Mouse (Mus musculus) lung, embryonic 14.5 days (tissue): ENCODE measurements at regions not wholly inside any gene's neighbourhood (a gene's known extent, or its start where the extent isn't known, plus 50 kb on each side); places are given as distances from the start of the nearest gene placed in this dataset.
A peak's percentile ranks its signal among the peaks of the same experiment; 100 is the strongest.

ENCODE experiments used
- ATAC-seq: fragments of 200-750 bp; cut with Nextera tagmentation; 2 replicates; pipeline ENCODE4 v1.8.0; 2017; ENCODE audit warnings: mild to moderate bottlenecking, moderate TSS enrichment, moderate library complexity; ENCODE audit not compliant: insufficient read depth
- DNase-seq: peaks from one replicate; pipeline ENCODE4 v3.0.0-alpha.2; 2015
- H3K27ac ChIP-seq: fragments of 300-500 bp; sonication (generic); 2 replicates; pipeline ENCODE4 v1.5.1; 2014; ENCODE audit warnings: low read depth, mild to moderate bottlenecking, moderate library complexity
- H3K27me3 ChIP-seq: fragments of 300-500 bp; sonication (generic); 2 replicates; pipeline ENCODE4 v1.6.1; 2014; ENCODE audit warnings: low read length, control low read depth; ENCODE audit not compliant: insufficient read depth
- H3K36me3 ChIP-seq: fragments of 300-500 bp; sonication (generic); 2 replicates; pipeline ENCODE4 v1.6.1; 2014; ENCODE audit warnings: control low read depth; ENCODE audit not compliant: insufficient read depth
- H3K4me1 ChIP-seq: fragments of 300-500 bp; sonication (generic); 2 replicates; pipeline ENCODE4 v1.6.1; 2014; ENCODE audit warnings: antibody characterized with exemption, control low read depth; ENCODE audit not compliant: insufficient read depth
- H3K4me2 ChIP-seq: fragments of 300-500 bp; sonication (generic); 2 replicates; pipeline ENCODE4 v1.6.1; 2014; ENCODE audit warnings: mild to moderate bottlenecking
- H3K4me3 ChIP-seq: fragments of 300-500 bp; sonication (generic); 2 replicates; pipeline ENCODE4 v1.5.1; 2014; ENCODE audit warnings: low read depth, low read length
- H3K9ac ChIP-seq: fragments of 300-500 bp; sonication (generic); 2 replicates; pipeline ENCODE4 v1.6.1; 2014
- H3K9me3 ChIP-seq: fragments of 300-500 bp; sonication (generic); 2 replicates; pipeline ENCODE4 v1.6.1; 2016; ENCODE audit warnings: low read depth, low read length, control low read depth
- CTCF ChIP-seq: IDR thresholded peaks from 2 replicates; pipeline ENCODE4 v1.5.1; 2016; ENCODE audit warnings: antibody characterized with exemption, low read depth
- WGBS: fragments of 180-500 bp; shearing (Covaris S2); extraction: QIAGEN DNeasy Blood & Tissue Kit; methylation state at CpG from one replicate; pipeline ENCODE4 v1.1.7; 2014; 5-methylcytosine and 5-hydroxymethylcytosine counted together

- H3K27ac ChIP-seq: no peak overlapping the region
- DNase-seq: no peak
- no peaks in the 10 kb centered on the region for H3K27me3 ChIP-seq
- H3K4me3 ChIP-seq: no peak overlapping the region
- no peaks in the 10 kb centered on the region for H3K4me1 ChIP-seq
- no peak for ATAC-seq
- H3K9ac ChIP-seq: no peak overlapping the region
- no peaks in the 10 kb centered on the region for H3K9me3 ChIP-seq
- no peaks in the 10 kb centered on the region for H3K36me3 ChIP-seq
- no peak for TF ChIP-seq CTCF
- no peak overlapping the region for H3K4me2 ChIP-seq
Measured at GRCm38 (mm10) chr10:30132243-30132642, 68.1 kb downstream of the Cenpw start.

DNA sequence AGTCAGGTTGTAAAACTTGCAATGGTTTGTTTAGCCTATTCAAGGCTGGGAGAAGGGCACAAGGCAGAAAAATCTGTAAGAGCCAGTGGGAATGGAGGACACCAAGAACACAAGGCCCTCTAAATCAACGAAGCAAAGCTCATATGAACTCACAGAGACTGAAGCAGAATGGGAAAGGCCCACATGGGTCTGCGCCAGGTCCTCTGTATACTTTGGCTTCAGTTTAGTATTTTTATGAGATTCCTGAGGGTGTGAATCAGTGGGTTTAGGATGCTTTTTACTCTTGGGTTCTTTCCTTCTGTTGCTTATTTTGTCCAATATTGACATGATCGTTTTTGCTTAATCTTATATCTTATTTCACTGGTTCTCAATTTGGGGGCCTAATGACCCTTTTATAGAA is 90.0 kb downstream of the Cenpw start:
- 72% methylated on average over 3 of the region's 3 CpGs for WGBS
- no peaks in the 10 kb centered on the region for H3K9me3 ChIP-seq

GRCm38 (mm10) chr10:30102443-30102842 is 97.9 kb downstream of the Cenpw start:
- no peaks in the 10 kb centered on the region for H3K36me3 ChIP-seq

More for the DNA sequence above, 90.0 kb downstream of the Cenpw start:
- H3K4me1 ChIP-seq: no peaks in the 10 kb centered on the region
- H3K9ac ChIP-seq: no peak overlapping the region
- H3K4me3 ChIP-seq: no peak overlapping the region
- peak; percentile 5 for DNase-seq
- no peak overlapping the region for H3K27ac ChIP-seq
- TF ChIP-seq CTCF: no peak
- no peaks in the 10 kb centered on the region for H3K36me3 ChIP-seq
- no peak overlapping the region for H3K4me2 ChIP-seq
- H3K27me3 ChIP-seq: no peaks in the 10 kb centered on the region
- no peak for ATAC-seq

DNA sequence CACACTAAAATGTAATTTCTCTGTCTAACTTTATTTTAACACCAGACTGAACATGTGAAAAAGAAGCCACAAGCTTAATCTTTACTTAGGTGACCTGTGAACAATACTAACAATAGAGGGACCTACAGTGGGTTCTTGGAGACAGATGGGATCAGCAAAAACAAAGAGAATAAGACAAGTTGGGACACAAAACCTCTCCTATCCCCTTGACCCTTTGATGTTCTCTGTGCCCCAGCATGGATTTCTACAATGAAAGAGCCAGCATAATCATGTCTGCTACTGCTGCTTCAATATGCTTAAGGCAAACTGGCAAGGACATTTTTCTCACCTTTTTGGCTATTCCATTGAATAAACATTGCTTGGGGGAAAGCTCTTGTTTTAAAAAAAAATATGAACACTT is 105.8 kb downstream of the Cenpw start:
- ATAC-seq (no peak), DNase-seq (no peak)
- no peak for TF ChIP-seq CTCF
- H3K36me3 ChIP-seq: no peaks in the 10 kb centered on the region
- no peaks in the 10 kb centered on the region for H3K9me3 ChIP-seq
- no peaks in the 10 kb centered on the region for H3K4me1 ChIP-seq
- H3K4me3 ChIP-seq: no peak overlapping the region
- no peak overlapping the region for H3K4me2 ChIP-seq
- no peak overlapping the region for H3K9ac ChIP-seq
- H3K27me3 ChIP-seq: no peaks in the 10 kb centered on the region
- no peak overlapping the region for H3K27ac ChIP-seq

More at GRCm38 (mm10) chr10:30102443-30102842, 97.9 kb downstream of the Cenpw start:
- Histone ChIP-seq H3K9me3 (no peaks in the 10 kb centered on the region), H3K27me3 (no peaks in the 10 kb centered on the region), H3K27ac (no peak overlapping the region), H3K4me3 (no peak overlapping the region), H3K9ac (no peak overlapping the region), H3K4me1 (no peaks in the 10 kb centered on the region), H3K4me2 (no peak overlapping the region)
- no peak for DNase-seq
- TF ChIP-seq CTCF: no peak
- no peak for ATAC-seq

- H3K27ac ChIP-seq: no peak overlapping the region
- H3K9me3 ChIP-seq: no peaks in the 10 kb centered on the region
- ATAC-seq (no peak), DNase-seq (no peak)
- 0% methylated on average over 1 of the region's 1 CpGs for WGBS
- H3K27me3 ChIP-seq: no peaks in the 10 kb centered on the region
- no peaks in the 10 kb centered on the region for H3K4me1 ChIP-seq
- H3K9ac ChIP-seq: no peak overlapping the region
- no peak overlapping the region for H3K4me2 ChIP-seq
- H3K4me3 ChIP-seq: no peak overlapping the region
- no peak for TF ChIP-seq CTCF
- H3K36me3 ChIP-seq: no peaks in the 10 kb centered on the region
Measured at GRCm38 (mm10) chr10:30091549-30091948, 108.8 kb downstream of the Cenpw start.

DNA sequence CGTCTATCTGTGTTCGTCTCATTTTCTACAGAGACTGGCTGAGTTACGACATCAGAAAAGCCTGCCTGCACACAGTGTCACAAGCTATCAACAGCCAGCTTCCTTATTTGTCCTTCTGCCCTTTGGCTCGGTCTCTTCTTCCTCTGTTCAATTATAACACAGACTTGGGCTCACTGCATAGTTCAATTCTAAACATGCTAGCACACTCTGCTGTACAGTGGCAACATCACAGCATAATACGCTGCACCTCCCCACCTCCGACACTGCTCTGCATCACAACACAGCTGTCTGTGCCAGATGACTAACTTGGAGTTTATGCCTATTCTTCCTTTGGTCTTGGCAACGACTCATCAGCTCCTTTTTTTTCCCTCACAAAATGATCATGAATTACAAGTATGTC is 111.0 kb downstream of the Cenpw start:
- Histone ChIP-seq H3K9me3 (no peaks in the 10 kb centered on the region), H3K4me2 (no peak overlapping the region), H3K4me3 (no peak overlapping the region), H3K36me3 (no peaks in the 10 kb centered on the region), H3K27me3 (no peaks in the 10 kb centered on the region), H3K9ac (no peak overlapping the region), H3K27ac (no peak overlapping the region), H3K4me1 (no peaks in the 10 kb centered on the region)
- TF ChIP-seq CTCF: peak; percentile 45
- peak; percentile 60 for DNase-seq
- peak; percentile 95 for ATAC-seq
- WGBS: 33% methylated on average over 7 of the region's 7 CpGs

- no peaks in the 10 kb centered on the region for H3K4me1 ChIP-seq
- H3K4me3 ChIP-seq: no peak overlapping the region
- H3K27me3 ChIP-seq: no peaks in the 10 kb centered on the region
- WGBS: 89% methylated on average over 5 of the region's 5 CpGs
- H3K9ac ChIP-seq: no peak overlapping the region
- H3K27ac ChIP-seq: no peak overlapping the region
- H3K36me3 ChIP-seq: no peaks in the 10 kb centered on the region
- DNase-seq (no peak), ATAC-seq (no peak)
- no peak for TF ChIP-seq CTCF
- H3K4me2 ChIP-seq: no peak overlapping the region
- no peaks in the 10 kb centered on the region for H3K9me3 ChIP-seq
Measured at GRCm38 (mm10) chr10:30085059-30085458, 115.3 kb downstream of the Cenpw start.

DNA sequence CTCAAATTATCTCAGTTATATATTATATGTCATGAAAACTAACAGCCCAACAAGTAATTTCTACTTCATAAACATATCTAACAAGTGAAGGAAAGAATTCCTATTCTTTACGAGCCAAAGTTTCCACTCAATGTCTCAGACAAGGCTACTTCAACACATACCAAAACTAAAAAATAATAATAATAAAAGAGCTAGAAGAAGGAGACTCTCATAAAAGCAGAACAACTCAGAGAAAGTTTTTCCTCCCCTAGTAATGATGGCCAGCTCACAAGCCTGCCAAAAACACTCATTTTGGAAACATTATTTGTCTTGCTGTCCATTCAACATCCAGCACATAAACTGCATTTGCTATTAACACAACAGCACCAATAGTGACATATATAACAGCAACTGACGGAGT is 133.7 kb downstream of the Cenpw start:
- Histone ChIP-seq H3K36me3 (no peaks in the 10 kb centered on the region), H3K27me3 (no peaks in the 10 kb centered on the region), H3K27ac (no peak overlapping the region), H3K4me2 (no peak overlapping the region), H3K4me3 (no peak overlapping the region), H3K9me3 (no peaks in the 10 kb centered on the region), H3K4me1 (no peaks in the 10 kb centered on the region), H3K9ac (no peak overlapping the region)
- WGBS: 61% methylated on average over 2 of the region's 2 CpGs
- no peak for TF ChIP-seq CTCF
- DNase-seq: peak; percentile 11
- no peak for ATAC-seq
